Mouse (Mus musculus): ENCODE results near the gene Trim25.
A peak's percentile ranks its signal among the peaks of the same experiment; 100 is the strongest.
"Not testable (repeated sequence)": the region's sequence is repeated elsewhere in the genome, so short reads cannot be mapped to it uniquely, and the experiment has no call there.

The Trim25 gene

GRCm38 (mm10) chr11:89025603-89026002 lies 26.4 kb downstream of the Trim25 start:
- no peak for DNase-seq

GRCm38 (mm10) chr11:89026117-89026516 lies 26.9 kb downstream of the Trim25 start:
- no peak for DNase-seq

GRCm38 (mm10) chr11:89027955-89028361 lies 28.8 kb downstream of the Trim25 start:
- DNase-seq = no peak

GRCm38 (mm10) chr11:89028871-89029405 lies 29.8 kb downstream of the Trim25 start:
- DNase-seq = no peak

- no peak for DNase-seq
Measured at GRCm38 (mm10) chr11:89030552-89030951, 31.4 kb downstream of the Trim25 start.

- DNase-seq = no peak
Measured at GRCm38 (mm10) chr11:89031189-89031588, 32.0 kb downstream of the Trim25 start.

- no peak for DNase-seq
Measured at GRCm38 (mm10) chr11:89034592-89034991, 35.4 kb downstream of the Trim25 start.

GRCm38 (mm10) chr11:89035552-89035951 lies 36.4 kb downstream of the Trim25 start:
- DNase-seq = no peak

- DNase-seq = no peak
Measured at GRCm38 (mm10) chr11:89038496-89038895, 39.3 kb downstream of the Trim25 start.

GRCm38 (mm10) chr11:89039325-89039724 lies 40.1 kb downstream of the Trim25 start:
- DNase-seq = peak; percentile 80

GRCm38 (mm10) chr11:89041073-89041472 lies 41.9 kb downstream of the Trim25 start:
- not testable (repeated sequence) for DNase-seq

GRCm38 (mm10) chr11:89043046-89043445 lies 43.9 kb downstream of the Trim25 start:
- no peak for DNase-seq

- not testable (repeated sequence) for DNase-seq
Measured at GRCm38 (mm10) chr11:89045501-89045900, 46.3 kb downstream of the Trim25 start.

GRCm38 (mm10) chr11:89046021-89046420 lies 46.8 kb downstream of the Trim25 start:
- DNase-seq = no peak

- no peak for DNase-seq
Measured at GRCm38 (mm10) chr11:89051767-89052166, 52.6 kb downstream of the Trim25 start.

- no peak for DNase-seq
Measured at GRCm38 (mm10) chr11:89055931-89056690, 56.9 kb downstream of the Trim25 start.

- peak; percentile 28 for DNase-seq
Measured at GRCm38 (mm10) chr11:89058515-89059270, 59.5 kb downstream of the Trim25 start.

- DNase-seq = peak; percentile 26
Measured at GRCm38 (mm10) chr11:89059919-89060422, 60.8 kb downstream of the Trim25 start.

- DNase-seq = peak; percentile 95
Measured at GRCm38 (mm10) chr11:89060423-89061089, 61.4 kb downstream of the Trim25 start.

GRCm38 (mm10) chr11:89061362-89061761 lies 62.2 kb downstream of the Trim25 start:
- DNase-seq = peak; percentile 29

GRCm38 (mm10) chr11:89064312-89064711 lies 65.1 kb downstream of the Trim25 start:
- DNase-seq = no peak

- no peak for DNase-seq
Measured at GRCm38 (mm10) chr11:89065297-89065696, 66.1 kb downstream of the Trim25 start.

GRCm38 (mm10) chr11:89066126-89066525 lies 67.0 kb downstream of the Trim25 start:
- DNase-seq = no peak
